Mouse (Mus musculus) G1E (cell line): ENCODE data around the gene Vamp3. TPM values are rescaled to one million over a fixed set of nuclear protein-coding genes. Genes with fewer than 3 reads are reported as not detected.
A peak's percentile ranks its signal among the peaks of the same experiment; 100 is the strongest.
"Not testable (repeated sequence)": the region's sequence is repeated elsewhere in the genome, so short reads cannot be mapped to it uniquely, and the experiment has no call there.

Experiments
- ATAC-seq: 2 replicates; pipeline ENCODE4 v1.8.0; 2016; ENCODE audit warnings: mild to moderate bottlenecking; ENCODE audit not compliant: insufficient number of reproducible peaks, poor library complexity, low FRiP score, severe bottlenecking; ENCODE audit errors: extremely low read depth
- DNase-seq: peaks from one replicate; pipeline ENCODE4 v3.0.0; 2012; ENCODE audit warnings: low spot score
- H3K27me3 ChIP-seq: 2 replicates; pipeline ENCODE4 v1.6.1; 2012; ENCODE audit warnings: mild to moderate bottlenecking, low read length, inconsistent platforms; ENCODE audit not compliant: insufficient read depth
- H3K36me3 ChIP-seq: replicated peaks from 2 replicates; pipeline ENCODE3; 2012; ENCODE audit warnings: mild to moderate bottlenecking, inconsistent platforms
- H3K4me1 ChIP-seq: 2 replicates; pipeline ENCODE4 v1.6.1; 2012; ENCODE audit warnings: low read depth, low read length, inconsistent platforms, mixed read lengths; ENCODE audit not compliant: insufficient read depth
- H3K4me3 ChIP-seq: 2 replicates; pipeline ENCODE4 v1.5.1; 2012; ENCODE audit warnings: low read depth, mild to moderate bottlenecking, inconsistent platforms, low read length, moderate library complexity, mixed read lengths
- H3K9me3 ChIP-seq: replicated peaks from 2 replicates; pipeline ENCODE4 v1.6.1; 2012; ENCODE audit warnings: inconsistent platforms
- CTCF ChIP-seq: IDR thresholded peaks from 2 replicates; pipeline ENCODE4 v1.5.1; 2012; ENCODE audit warnings: low read depth, low read length, inconsistent platforms, mixed read lengths
- GATA1 ChIP-seq: IDR thresholded peaks from 2 replicates; pipeline ENCODE4 v1.6.1; 2012; ENCODE audit warnings: borderline replicate concordance, low read length, inconsistent platforms, mixed read lengths
- GATA2 ChIP-seq: IDR thresholded peaks from 2 replicates; pipeline ENCODE4 v1.6.1; 2012; ENCODE audit warnings: low read depth, low read length, inconsistent platforms, borderline replicate concordance
- POLR2AphosphoS5 ChIP-seq: IDR thresholded peaks from 2 replicates; pipeline ENCODE4 v1.6.1; 2012; ENCODE audit warnings: low read depth, low read length, inconsistent platforms; ENCODE audit not compliant: insufficient replicate concordance
- TAL1 ChIP-seq: conservative IDR thresholded peaks from 2 replicates; pipeline ENCODE4 v1.6.1; 2012; ENCODE audit warnings: low read depth, low read length, inconsistent platforms, mixed read lengths
- polyA plus RNA-seq: library from polyadenylated mRNA; stranded (reverse); fragments of >175 nt; gene quantifications from 2 replicates; pipeline ENCODE4 v1.2.3, GENCODE M21; 2012
- total RNA-seq, 2 experiments: library from RNA; stranded (forward) in 1 of 2; stranded (reverse) in 1 of 2; fragments of 200-1000 nt in 1 of 2; fragments of >200 nt in 1 of 2; fragmentation: Nextera tagmentation in 1 of 2; gene quantifications; 2 replicates each; pipeline ENCODE4 v1.2.3; 2014 to 2017

The Vamp3 gene
- total and polyA plus RNA-seq, 3 experiments = 2.7 to 77.7 (median 66.1) TPM

DNA sequence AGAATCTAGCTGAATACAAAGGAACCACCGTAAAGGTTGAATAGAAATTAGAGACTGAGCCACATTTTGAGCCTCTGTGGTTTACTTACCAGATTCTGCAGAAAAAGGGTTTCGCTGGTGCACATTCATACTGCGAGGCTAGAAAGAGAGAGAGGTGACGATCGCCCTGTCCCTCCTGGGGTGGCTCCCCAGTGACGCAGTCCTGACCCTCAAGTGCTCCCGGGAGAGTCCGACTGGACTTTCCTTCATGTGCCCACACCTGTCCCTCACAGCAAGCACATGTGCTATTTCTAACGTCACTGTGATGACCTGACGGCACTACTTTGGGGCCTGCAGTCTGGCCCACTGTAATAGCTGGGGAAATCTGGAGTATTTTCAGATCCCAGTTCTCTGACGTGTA, 20.0 kb downstream of the Vamp3 start:
- Histone ChIP-seq H3K4me3 (no peak overlapping the region), H3K27me3 (no peaks in the 10 kb centered on the region), H3K4me1 (peaks cover 5% of the 10 kb centered on the region; the same call in 1 of the 2 replicates), H3K9me3 (no peaks in the 10 kb centered on the region), H3K36me3 (peaks cover 22% of the 10 kb centered on the region)
- ATAC-seq (no peak), DNase-seq (no peak)
- no peak for TF ChIP-seq TAL1
- TF ChIP-seq GATA2 = no peak
- no peak for TF ChIP-seq POLR2AphosphoS5
- TF ChIP-seq GATA1 = no peak
- TF ChIP-seq CTCF = no peak

DNA sequence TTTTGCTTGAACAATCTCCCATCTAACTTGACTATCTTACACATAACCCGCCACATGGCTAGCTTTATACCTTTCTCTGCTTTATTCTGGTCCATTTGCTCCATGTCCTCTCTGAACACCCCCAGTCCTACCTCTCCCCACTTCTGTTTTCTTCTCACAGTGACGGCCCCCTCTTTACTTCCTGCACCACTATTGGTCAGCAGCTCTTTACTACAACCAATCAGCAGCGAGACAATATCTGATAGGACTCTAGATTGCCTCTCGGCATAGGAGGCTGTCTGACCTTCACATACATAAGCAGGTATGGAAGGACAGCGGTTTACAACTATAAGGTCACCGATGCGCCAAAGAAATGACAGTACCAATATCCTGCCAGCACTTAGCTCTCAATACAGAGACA, 21.2 kb downstream of the Vamp3 start:
- no peak for TF ChIP-seq GATA2
- no peak for TF ChIP-seq CTCF
- no peak for TF ChIP-seq TAL1
- TF ChIP-seq POLR2AphosphoS5 = no peak
- TF ChIP-seq GATA1 = no peak
- DNase-seq (no peak), ATAC-seq (no peak)
- Histone ChIP-seq H3K36me3 (peaks cover 22% of the 10 kb centered on the region), H3K4me1 (peaks cover 5% of the 10 kb centered on the region; the same call in 1 of the 2 replicates), H3K9me3 (no peaks in the 10 kb centered on the region), H3K4me3 (no peak overlapping the region), H3K27me3 (no peaks in the 10 kb centered on the region)

DNA sequence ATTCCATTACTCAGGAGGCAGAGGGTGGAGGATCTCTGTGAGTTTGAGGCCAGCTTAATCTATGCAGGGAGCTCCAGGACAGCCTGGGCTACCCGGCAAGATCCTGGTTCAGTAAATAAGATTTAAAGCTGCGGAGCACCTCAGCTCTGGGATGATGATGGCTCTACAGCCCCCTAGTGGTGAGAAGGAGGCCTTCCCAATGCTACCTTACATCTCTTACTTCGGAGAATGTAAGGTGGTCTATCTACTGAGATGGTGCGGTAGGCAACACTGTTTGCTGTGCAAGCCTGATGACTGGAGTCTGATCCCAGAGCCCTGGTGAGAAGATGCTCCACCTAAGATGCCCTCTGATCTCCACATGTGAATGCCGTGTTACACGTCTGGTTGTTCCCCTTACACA, 30.8 kb downstream of the Vamp3 start:
- Histone ChIP-seq H3K36me3 (peaks cover 37% of the 10 kb centered on the region), H3K27me3 (no peaks in the 10 kb centered on the region), H3K9me3 (no peaks in the 10 kb centered on the region), H3K4me3 (no peak overlapping the region), H3K4me1 (no peaks in the 10 kb centered on the region)
- peak; percentile 12 for DNase-seq
- no peak; the same call in 1 of the 2 replicates for ATAC-seq
- TF ChIP-seq CTCF (peak; percentile 64), GATA2 (no peak)

DNA sequence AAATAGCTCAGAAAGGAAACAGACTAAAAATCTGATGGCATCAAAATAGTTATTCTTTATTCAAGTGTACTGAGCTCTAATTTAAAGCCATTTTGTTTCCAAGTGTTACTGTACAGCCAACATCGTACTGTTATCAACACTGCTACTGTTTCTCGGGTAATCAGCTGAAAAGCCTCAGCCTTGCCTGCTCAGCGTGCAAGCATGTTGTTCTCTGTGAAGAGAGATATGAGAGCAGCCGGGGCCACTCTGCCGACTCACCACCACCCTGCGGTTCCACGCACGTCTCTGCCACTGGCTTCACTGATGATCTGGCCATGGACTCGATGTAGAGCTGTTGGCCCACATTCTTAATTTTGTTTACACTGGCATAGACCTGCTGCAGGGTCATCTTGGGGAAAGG, 33.6 kb downstream of the Vamp3 start:
- no peaks in the 10 kb centered on the region for H3K27me3 ChIP-seq
- H3K9me3 ChIP-seq = no peaks in the 10 kb centered on the region
- TF ChIP-seq POLR2AphosphoS5 (no peak), GATA2 (no peak), GATA1 (no peak), TAL1 (no peak)
- no peaks in the 10 kb centered on the region for H3K4me1 ChIP-seq
- DNase-seq (no peak), ATAC-seq (no peak)
- peaks cover 34% of the 10 kb centered on the region for H3K36me3 ChIP-seq
- H3K4me3 ChIP-seq = no peak overlapping the region

DNA sequence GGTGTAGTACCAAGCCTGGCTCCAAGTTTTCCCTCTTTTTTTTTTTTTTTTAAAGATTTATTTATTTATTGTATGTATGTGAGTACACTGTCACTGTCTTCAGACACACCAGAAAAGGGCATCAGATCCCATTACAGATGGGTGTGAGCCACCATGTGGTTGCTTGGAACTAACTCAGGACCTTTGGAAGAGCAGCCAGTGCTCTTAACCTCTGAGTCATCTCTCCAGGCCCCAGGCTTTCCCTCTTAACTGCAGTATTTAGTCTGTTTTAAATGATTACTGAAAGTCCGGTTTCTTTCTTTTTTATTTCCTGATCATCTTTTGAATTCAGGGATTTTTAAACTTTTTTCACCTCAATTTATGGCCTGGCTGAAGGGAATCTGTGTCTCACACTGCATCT, 40.4 kb downstream of the Vamp3 start:
- peaks cover 14% of the 10 kb centered on the region for H3K36me3 ChIP-seq
- H3K4me3 ChIP-seq, DNase-seq, H3K27me3 ChIP-seq, H3K4me1 ChIP-seq, H3K9me3 ChIP-seq, ATAC-seq: not testable (repeated sequence)

DNA sequence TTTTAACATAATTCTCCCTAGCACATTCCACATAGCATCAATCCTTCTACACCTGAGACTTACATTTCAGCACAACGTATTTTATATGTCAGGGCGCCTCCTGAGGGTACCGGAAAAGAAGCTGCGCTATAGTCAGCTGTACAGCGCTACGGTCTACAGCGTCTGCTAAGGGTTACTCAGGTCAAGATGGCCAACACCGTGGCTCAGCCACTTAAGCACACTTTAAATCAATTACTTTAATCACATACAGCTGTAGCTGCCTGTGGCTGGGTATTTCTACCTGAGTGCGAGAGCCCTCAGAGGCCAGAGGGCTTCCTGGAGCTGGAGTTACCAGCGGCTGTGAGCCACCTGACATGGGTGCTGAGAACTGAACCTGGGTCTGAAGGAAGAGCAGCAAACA, 41.8 kb downstream of the Vamp3 start:
- Histone ChIP-seq H3K4me3 (no peak overlapping the region), H3K9me3 (no peaks in the 10 kb centered on the region), H3K27me3 (no peaks in the 10 kb centered on the region), H3K36me3 (peaks cover 13% of the 10 kb centered on the region), H3K4me1 (no peaks in the 10 kb centered on the region)
- TF ChIP-seq GATA1 = no peak
- TF ChIP-seq TAL1 = no peak
- TF ChIP-seq POLR2AphosphoS5 = no peak
- TF ChIP-seq GATA2 = no peak
- TF ChIP-seq CTCF = no peak
- no peak for DNase-seq
- ATAC-seq = no peak

DNA sequence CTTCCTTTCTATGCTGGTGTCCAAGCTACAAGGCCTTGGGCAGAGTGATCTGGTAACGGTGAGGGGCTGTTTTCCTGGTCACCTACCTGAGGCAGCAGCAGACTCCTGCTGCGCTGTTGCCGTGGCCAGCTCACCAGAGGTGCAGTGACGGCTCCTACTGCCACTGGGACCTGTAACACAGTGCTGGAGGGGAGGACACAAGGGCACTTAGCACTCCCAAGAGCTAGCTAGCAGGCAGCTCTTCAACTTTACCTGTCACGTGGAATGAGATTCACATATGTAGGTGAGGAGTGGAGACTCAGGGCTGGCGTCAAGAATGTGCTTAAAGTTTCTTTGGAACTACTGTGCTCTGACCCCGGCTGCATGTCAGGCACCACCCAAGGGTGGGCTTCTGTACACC, 47.4 kb downstream of the Vamp3 start:
- ATAC-seq (no peak), DNase-seq (no peak)
- H3K9me3 ChIP-seq = no peaks in the 10 kb centered on the region
- H3K4me1 ChIP-seq = no peaks in the 10 kb centered on the region
- H3K36me3 ChIP-seq = peaks cover 8% of the 10 kb centered on the region
- no peaks in the 10 kb centered on the region for H3K27me3 ChIP-seq
- H3K4me3 ChIP-seq = no peak overlapping the region
- no peak for TF ChIP-seq CTCF
- no peak for TF ChIP-seq GATA2
- no peak for TF ChIP-seq GATA1
- no peak for TF ChIP-seq TAL1
- no peak for TF ChIP-seq POLR2AphosphoS5
